Mouse (Mus musculus): Measurements from ENCODE around the gene Nod1.

The Nod1 gene

GRCm38 (mm10) chr6:54972111-54972928 lies at the start of gene Nod1:
Gene Nod1, minus strand, starts transcription at chr6:54972612.
- in situ Hi-C loops (cut with MboI) = no loop called here

- in situ Hi-C loops (cut with MboI) = no loop called here
Observed at GRCm38 (mm10) chr6:55021806-55022205, 49.4 kb upstream of the Nod1 start.

DNA sequence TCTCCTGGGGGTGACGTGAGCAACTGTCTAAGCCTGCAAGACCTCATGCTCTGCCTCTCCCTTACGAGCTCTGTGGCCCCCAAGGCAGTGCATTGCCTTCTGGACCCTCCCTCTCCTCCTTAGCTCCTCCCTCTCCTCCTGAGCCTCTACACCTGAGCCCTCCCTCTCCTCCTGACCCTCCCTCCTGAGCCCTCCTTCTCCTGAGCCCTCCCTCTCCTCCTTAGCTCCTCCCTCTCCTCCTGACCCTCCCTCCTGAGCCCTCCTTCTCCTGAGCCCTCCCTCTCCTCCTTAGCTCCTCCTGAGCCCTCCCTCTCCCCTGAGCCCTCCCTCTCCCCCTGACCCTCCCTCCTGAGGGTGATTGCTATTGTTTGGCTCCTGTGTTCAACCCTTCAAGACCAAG lies 46.0 kb upstream of the Nod1 start:
- in situ Hi-C loops (cut with MboI) = no loop called here

GRCm38 (mm10) chr6:55016710-55017583 lies 44.5 kb upstream of the Nod1 start:
- in situ Hi-C loops (cut with MboI) = no loop called here

DNA sequence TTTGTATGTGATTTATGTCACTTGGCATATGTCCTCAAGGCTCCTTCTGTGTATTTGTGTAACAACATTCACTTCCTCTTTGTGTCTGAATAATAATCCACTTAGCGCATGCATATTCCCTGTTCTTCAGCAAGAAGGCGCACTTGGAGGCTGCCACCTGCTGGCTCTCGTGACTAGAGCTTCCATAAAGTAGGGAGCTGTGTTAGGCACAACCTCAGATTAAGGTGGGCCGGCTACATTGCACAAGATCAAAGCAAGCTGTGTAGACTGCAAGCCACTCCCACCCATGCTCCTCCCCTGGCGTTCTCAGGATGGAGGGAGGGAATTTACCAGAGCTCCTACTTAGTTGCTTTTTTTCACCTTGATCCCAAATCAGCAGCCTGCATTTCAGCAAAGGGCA lies 43.8 kb upstream of the Nod1 start:
- in situ Hi-C loops (cut with MboI) = no loop called here

- in situ Hi-C loops (cut with MboI) = no loop called here
Observed at GRCm38 (mm10) chr6:55014184-55014583, 41.8 kb upstream of the Nod1 start.

- in situ Hi-C loops (cut with MboI) = no loop called here
Observed at GRCm38 (mm10) chr6:55012516-55012915, 40.1 kb upstream of the Nod1 start.

GRCm38 (mm10) chr6:55010330-55011091 lies 38.1 kb upstream of the Nod1 start:
- in situ Hi-C loops (cut with MboI) = no loop called here

DNA sequence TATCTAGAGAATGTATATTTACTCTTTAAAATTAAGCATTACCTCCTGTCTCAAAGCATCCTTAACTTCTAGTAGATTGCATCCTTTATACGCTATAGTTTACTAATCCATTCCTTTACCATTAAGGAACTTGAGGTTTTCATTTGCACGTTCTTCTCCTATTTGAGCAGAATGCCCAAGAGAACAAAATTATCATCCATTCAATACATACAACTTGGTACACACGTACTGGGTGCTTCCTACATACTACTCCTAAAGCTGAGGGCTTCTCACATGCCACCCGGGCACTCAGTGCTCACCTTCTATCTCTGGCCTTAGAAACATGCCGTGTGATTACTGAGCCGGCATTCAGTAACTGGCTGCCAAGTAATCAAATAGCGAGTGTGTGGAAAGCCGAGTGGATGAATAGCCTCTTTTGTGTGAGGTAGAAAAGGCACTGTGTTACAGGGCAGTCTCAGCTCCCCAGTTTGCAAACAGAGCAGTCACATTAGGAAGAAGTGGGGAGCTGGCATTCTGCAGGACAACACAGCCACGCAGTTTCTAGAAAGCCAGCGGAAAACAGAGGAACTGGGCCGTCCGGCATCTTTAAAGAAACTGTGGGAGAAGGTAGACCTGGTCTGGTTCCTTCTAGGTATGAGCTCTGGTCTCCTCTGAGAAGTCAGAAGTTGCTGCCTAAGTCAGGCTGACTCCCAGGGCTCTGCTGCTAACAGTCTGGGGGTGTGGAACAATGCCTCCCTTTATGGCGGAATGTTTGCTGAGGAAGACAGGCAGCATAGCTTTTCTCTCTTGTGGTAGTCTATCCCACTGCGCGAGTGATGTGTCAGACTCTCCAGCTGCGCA lies 37.2 kb upstream of the Nod1 start:
- in situ Hi-C loops (cut with MboI) = no loop called here

- in situ Hi-C loops (cut with MboI) = no loop called here
Observed at GRCm38 (mm10) chr6:55008401-55008800, 36.0 kb upstream of the Nod1 start.

GRCm38 (mm10) chr6:55003559-55003958 lies 31.1 kb upstream of the Nod1 start:
- in situ Hi-C loops (cut with MboI) = no loop called here

DNA sequence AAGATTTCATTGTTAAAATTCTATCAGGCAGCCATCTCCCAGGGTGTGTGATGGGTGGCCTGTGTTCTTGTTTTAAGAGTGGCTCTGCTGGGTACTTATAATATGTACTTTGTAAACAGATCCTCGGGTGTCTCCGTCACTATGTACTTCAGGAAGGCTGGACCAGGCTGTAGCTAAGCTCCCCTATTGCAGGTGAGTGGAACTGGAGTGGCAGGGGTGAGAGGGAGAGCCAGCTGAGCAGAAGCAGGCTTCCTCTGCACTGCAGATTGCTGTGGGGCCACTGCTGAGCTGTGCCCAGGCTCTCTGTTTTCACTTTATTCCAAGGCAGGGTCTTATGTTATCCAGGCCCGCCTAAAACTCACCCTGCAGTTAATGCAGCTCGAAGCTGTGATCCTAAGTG lies 30.0 kb upstream of the Nod1 start:
- in situ Hi-C loops (cut with MboI) = no loop called here

GRCm38 (mm10) chr6:55001320-55001719 lies 28.9 kb upstream of the Nod1 start:
- in situ Hi-C loops (cut with MboI) = no loop called here

- in situ Hi-C loops (cut with MboI) = no loop called here
Observed at GRCm38 (mm10) chr6:54997726-54998125, 25.3 kb upstream of the Nod1 start.

DNA sequence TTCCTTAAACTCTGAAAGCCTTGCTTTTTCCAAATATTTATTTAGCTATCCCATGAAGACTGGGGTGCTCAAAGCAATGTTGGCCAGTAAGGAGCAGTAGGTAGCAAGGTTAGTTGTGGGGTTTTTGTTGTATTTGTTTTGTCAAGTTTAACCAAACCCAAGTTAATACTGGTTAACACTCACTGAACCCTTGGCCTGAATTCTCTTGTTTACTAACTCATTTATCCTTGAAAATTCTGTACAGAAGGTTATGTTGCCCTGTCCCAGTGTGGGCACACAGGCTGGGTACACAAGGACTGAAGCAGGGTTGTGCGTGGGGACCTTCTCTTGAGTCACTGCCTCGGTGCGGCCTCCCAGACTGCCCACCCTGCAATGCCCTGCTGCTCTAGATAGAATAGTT lies 23.9 kb upstream of the Nod1 start:
- in situ Hi-C loops (cut with MboI) = no loop called here

- in situ Hi-C loops (cut with MboI) = no loop called here
Observed at GRCm38 (mm10) chr6:54992734-54993260, 20.4 kb upstream of the Nod1 start, which contains the start of gene Ggct. Gene Ggct, minus strand, starts transcription at chr6:54992950.

GRCm38 (mm10) chr6:54992141-54992540 lies 19.7 kb upstream of the Nod1 start:
- in situ Hi-C loops (cut with MboI) = no loop called here

DNA sequence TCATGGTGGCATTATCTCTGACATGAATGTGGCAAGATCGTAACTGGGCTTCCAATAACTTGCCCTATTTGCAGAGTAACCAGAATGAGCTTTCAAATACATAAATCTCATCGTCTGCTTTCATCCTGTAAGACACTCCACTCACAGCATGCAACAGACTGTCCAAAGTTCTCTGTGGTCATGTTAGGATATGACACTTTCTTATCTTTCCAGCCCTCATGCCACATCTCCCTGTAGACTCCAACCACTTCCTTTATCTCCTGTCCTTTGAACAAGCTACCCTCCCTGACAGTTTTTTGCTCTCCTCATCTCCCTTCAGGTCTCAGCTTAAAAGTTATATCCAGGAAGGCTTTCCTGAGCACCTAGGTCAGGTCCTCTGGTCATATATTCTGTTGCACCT lies 18.8 kb upstream of the Nod1 start:
- in situ Hi-C loops (cut with MboI) = no loop called here

- in situ Hi-C loops (cut with MboI) = no loop called here
Observed at GRCm38 (mm10) chr6:54988141-54988540, 15.7 kb upstream of the Nod1 start.

DNA sequence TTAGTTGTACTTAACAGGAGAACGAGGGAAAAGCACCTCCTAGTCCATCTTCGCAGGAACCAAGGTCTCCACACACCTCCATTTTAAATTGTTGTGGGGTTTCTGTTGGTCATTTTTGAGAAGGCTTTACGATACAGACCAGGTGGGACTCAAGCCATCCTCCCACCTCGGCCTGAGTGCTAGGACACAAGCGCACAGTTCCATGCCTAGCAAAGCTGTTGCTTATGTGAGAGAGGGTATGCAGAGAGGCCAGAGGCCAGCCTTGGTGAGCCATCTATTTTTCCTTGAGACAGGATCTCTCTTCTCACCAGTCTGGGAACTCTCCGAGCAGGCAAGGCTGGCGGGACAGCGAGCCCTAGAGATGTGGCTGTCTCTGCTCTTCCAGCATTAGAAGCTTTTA lies 11.7 kb upstream of the Nod1 start:
- in situ Hi-C loops (cut with MboI) = no loop called here

DNA sequence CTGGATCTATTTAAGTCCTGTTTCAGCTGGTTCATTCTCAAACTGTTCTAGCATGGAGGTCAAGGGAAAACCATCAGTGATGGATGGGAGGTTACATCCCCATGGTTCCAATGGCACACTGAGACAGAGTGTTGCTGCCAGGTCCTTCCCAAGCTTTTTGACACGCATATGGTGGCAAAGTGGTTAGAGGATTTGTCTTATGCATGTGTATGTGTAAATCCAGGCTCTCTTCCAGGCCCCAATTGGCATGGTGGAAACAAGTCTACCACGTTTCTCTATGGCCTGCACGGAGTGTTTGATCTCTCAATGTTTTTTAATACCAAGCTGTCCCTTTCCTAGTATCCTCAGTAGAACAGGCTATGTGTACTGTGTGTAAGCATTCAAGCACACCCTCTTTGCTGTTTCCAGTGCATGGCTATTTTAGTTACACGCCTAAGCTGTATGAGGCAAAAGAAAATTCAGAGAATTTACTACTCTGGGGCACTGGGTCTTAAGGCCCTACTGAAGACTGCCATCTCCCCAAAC lies 11.2 kb upstream of the Nod1 start:
- in situ Hi-C loops (cut with MboI) = no loop called here

Data from mature B cell (primary cell).